Mouse (Mus musculus): Measurements from ENCODE around the gene Susd1.

The Susd1 gene

DNA sequence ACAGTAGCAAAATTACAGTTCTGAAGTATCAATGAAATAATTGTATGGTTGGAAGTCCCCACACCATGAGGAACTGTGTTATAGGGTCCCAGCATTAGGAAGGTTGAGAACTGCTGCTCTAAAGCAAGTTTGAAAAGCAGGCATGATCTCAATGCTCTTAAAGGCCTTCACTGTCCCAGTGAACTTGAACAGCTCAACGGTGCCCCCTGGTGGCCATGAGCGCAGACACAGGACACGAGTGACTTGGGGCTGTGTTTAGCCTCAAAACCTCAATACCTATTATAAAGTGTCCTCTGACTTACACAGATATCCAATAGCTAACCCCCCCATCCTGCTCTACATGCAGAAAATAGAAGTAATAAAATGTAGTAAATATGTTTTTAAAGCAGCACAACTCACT lies 97.7 kb downstream of the Susd1 start:
- DNase-seq (ENCODE audit: low read depth) = peak; percentile 86

DNA sequence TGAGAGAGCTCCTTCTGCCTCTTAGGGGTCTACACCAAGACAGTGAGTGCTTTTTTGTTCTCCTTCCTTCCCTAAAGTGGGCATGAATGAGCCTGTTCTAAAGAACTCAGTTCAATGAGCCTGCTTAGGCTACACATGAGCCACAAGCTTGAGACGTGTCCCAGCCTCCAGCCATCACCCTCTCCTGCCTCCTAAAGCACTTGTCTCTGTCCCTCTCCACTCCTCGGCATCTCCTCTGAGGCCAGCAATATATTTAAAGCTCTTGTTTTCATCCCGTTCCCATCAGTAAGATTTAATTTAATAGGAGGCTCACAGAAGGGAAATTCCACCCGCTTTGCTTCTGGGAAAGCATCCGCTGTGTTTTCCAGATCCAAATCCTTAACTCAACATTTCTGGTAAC lies 98.4 kb downstream of the Susd1 start:
- no peak for DNase-seq (ENCODE audit: low read depth)

DNA sequence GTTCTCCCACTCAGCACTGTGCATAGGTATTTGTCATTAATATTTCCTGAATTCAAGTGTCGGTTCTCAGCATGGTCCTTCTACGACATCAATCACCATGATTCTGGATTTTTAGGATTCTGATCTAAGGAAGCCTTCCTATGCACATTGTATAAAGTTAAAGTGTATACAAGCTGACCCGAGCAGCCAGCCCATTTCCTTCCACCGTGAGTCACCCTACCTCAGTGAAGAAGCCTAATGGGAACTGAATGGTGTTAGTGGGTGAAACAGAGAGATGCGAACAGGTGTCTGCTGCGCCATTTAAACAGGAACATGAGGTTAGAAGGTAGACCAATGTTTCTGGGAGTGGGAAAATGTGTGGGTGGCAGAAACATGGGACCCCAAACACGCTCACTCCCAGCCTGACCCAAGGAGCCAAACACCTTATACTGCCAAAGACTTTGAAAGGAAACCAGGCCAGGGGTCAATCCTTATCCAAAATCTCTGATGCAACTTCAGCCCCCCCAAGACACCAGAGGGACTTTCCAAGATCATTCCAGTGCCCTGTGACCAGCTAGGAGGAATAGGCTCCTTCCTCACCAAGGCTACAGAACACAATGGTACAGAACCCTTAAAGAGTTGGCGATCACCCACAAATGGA lies 99.4 kb downstream of the Susd1 start:
- peak; percentile 52 for DNase-seq (ENCODE audit: low read depth)

DNA sequence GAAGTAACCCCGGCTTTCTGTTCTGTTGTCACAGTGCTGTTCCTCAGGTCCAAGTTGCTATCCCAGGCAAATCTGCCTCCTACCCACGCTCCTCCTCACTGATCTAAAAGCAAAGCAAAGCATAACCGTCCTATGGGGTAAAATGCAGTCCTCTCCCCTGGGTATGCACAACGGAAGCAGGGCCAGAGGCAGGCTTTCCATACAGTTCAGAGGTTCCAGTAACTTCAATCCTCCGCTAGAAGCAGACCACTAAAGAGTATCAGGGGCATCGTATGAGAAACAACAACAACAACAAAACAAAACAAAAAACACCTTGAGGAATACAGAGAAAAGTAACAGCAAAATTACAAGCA lies 100.9 kb downstream of the Susd1 start:
- no peak for DNase-seq (ENCODE audit: low read depth)

DNA sequence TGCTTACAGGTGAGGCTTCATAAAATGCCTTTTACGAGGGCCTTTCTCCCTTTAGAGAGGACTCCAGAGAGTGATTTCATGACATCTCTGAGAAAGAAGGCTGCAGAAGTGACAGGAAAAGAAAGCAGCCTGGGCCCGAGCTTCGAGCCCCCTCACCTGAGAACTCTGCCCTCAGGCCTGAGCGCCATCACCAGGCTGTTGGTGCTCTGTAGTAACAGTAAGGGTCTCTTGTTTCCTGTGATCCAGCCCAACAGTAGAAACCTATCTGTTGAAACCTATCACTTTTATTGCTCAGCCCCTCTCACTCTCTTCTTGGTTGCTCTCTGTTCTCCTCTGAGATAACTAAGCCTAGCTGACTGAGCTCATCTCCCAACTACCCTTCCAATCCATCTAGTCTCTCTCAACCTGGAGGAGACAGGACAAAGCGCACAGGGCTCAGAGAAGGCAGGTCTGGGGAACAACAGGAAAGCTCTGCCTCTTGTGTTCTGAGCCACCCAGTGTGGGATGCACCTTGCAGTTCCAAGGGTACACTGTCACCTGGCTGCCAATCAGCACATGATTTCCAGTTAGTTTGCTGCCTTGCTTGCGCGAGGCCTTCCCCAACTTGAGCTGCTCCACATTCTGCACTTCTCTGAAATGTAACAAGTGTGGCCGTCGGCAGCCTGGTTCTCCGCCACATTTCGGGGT lies 101.4 kb downstream of the Susd1 start:
- no peak for DNase-seq (ENCODE audit: low read depth)

DNA sequence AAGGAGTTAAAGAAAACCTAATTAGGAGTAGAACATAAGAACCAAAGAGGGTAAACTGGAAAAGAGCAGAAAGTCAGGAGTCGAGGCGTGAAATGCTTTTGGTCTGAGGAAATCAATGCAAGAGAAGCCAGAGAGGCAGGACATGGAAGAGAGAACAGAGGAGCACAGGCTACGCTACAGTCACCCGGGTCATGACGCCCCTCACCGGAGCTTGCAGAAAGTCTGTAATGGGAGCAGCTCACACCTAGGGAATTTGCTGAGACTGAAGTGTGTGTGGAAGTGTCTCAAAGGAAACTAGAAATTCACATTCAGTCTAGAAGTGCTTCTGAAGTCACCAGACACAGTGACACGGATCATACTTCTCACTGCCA lies 102.0 kb downstream of the Susd1 start:
- no peak for DNase-seq (ENCODE audit: low read depth)

DNA sequence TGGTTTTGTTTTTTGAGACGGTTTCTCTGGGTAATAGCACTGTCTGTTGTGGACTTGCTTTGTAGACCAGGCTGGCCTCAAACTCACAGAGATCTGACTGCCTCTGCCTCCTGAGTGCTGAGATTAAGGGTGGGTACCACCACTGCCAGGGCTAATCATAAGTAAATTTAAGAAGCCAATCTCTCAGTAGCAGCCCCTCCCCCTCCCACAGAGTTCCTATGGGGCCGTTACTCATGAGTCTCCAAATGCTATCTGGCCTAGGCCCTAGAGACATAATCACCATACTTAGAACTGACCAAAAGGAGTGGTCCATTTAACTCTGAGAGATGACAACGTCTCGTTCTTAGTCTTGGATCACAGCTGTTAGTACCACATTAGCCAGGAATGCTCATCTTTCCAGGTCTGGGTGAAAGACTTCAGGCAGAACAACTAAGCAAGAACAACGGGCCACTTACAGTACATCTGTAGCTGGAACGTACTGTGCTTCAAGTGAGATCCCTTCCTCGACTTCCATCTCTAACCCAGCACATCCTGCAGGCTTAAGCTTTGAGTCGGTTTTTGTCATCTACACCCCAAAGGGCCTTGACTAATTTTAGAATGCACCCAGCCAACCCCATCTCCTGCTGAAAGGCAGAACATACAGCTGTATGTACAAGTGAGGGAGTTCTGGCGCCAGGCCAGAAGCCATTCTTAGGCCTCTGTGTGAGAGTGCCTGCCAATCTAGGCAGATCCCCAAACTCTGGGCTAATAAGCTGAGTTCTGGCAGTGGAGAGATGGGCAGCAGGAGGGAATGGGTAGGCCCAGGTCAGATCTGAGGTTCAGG lies 102.6 kb downstream of the Susd1 start:
- peak; percentile 26 for DNase-seq (ENCODE audit: low read depth)

DNA sequence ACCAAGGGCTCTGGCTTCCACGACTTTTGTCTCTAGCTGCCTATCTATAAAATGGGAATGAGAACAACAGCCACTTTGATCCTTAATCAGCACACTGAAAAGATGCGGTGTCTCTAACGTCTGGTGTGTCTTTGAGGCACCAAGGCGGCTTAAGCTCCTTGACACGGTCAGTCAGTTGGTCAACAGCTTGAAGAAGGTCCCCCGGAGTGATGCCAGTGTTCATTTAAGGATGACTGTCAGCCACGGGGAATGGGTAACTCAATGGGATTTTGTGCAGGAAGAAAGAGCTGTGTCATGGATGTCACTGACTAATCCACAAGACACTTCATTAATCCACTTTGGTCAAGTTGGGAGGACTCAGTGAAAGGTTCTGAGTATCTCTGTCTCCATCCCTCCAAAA lies 103.3 kb downstream of the Susd1 start:
- DNase-seq (ENCODE audit: low read depth) = no peak

DNA sequence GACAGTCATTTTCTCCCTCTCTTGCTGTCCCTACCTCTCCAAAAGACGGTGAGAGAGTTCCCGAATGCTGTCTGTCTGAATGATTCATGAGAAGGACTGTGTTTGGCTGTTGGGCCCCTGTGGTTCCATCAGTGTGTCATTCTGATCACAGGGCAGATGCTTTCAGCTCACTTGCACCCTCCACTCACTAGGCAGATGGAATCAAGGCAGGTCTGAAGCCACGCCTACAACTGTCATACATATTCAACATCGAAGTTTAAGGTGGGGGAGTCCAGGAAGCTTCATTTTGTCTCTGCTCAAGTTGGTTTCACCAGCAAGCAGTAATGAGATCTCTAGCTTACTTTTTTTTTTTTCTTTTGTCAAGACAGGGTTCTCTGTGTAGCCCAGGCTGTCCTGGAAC lies 104.2 kb downstream of the Susd1 start:
- DNase-seq (ENCODE audit: low read depth) = no peak

DNA sequence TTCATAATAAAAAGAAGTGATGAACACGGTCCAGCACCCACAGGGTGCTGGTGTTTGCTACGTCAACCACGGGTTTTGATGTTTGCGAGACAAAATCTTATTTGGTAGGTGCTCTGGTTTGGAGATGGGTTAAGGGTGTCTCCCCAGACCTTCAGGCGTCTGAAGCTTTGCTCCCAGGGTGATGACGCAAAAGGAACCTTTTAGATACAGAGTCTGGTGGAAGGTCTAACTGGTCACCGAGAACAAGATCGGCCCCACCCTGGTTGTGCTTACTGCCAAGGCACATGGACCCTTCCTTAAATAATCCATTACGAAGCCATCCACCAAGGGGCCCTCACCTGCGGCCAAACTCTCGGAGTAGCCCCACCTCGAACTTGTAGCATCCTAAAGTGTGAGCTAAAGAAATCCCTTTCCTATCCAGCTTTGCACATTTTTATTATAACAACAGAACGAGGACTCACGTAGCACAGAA lies 105.0 kb downstream of the Susd1 start:
- no peak for DNase-seq (ENCODE audit: low read depth)

DNA sequence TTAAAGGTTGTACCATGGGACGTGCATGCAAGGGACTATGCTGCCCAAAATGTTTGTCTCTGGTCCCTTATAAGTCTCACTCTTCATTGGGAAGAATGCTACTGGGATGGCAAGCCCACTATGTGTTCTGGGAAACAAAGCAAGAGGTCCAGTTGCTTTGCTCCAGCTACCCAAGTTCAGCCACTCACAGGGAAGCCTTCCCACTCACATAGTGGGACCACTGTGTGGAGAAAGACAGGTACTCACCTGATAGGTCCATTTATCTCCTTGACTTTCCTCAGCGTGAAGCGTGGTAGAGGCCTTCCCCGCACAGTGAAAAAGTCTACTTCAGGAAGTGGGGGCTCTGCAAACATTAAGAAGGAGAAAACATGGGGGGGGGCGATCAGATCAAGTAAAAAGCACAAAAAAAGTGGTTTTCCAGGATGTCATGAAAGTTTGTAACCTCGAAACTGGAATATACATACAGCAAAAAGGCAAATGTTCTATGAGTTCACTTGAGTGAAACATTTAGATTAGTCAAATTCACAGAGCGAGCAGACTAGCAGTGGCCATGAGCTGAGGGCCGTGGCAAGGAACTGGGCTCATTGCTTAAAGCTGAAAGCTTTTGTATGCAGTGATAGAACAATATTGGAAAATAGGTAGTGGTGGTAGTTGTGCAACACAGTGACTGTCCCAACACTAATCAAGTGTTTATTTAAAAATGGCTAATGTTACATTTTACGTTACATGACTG lies 105.6 kb downstream of the Susd1 start:
- peak; percentile 23 for DNase-seq (ENCODE audit: low read depth)

DNA sequence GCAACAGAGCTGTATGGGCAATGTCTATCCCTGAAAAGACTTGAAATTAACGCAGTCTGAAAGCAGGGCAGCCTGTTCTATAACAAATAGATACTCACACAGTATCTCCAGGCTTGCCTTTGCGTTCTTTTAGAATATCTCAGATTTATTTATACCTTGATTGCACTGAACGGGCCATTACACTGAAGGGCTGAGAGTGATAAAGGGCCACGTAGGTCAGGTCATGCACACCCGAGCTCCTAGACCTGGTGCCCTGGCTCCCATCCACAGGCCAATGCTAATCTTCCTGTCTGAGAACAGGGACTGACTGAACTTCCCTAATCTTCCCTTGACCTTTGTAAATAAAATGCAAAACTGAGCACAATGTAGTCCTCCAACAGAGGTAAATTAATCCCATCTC lies 106.3 kb downstream of the Susd1 start:
- DNase-seq (ENCODE audit: low read depth) = no peak

DNA sequence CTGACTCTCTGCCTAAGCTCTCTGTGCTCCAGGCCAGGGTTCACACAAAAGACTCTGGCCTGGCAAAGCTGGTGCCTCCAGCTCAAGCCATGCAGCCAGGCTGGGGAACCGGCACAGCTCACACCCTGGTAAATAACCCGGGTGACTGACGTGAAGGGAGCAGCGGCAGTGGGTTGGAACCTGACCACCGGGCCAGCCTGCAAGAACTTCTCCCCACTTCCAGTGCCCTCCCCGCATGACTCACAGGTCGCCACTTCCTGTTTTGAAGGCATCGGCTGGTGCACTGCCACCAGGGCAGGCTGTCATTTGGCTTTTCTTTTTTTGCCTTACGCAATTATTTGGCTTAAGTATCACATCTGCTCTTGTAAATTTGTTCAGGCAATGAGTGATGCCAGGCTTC lies 106.8 kb downstream of the Susd1 start:
- DNase-seq (ENCODE audit: low read depth) = peak; percentile 99

DNA sequence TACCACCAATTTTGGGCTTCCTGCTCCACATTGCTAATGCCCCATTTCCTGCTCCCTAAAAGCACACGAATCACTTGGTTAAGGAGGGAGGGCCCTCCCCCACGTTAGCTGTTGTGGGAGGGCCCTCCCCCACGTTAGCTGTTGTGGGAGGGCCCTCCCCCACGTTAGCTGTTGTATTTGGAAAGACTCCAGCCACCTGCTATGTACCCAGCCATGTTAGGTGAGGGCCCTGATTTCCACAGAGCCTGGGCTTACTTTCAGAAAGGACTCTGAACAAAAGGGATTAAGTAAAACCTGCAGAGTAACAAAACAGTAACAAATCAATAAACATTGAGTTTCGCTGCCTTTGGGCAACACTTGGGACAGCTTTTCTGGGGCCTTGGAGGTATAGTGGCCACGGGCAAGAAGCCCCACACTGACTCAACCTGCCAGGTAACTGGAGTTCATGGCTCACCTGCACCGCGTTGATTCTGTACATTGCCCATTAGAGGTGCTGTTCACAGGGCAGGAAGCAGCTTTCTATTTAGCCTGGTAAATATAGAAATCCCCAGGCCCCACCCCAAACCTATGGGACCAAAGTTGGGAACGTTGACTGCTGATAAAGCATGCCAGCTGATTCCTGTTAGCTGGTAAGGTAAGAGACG lies 107.3 kb downstream of the Susd1 start:
- peak; percentile 75 for DNase-seq (ENCODE audit: low read depth)

DNA sequence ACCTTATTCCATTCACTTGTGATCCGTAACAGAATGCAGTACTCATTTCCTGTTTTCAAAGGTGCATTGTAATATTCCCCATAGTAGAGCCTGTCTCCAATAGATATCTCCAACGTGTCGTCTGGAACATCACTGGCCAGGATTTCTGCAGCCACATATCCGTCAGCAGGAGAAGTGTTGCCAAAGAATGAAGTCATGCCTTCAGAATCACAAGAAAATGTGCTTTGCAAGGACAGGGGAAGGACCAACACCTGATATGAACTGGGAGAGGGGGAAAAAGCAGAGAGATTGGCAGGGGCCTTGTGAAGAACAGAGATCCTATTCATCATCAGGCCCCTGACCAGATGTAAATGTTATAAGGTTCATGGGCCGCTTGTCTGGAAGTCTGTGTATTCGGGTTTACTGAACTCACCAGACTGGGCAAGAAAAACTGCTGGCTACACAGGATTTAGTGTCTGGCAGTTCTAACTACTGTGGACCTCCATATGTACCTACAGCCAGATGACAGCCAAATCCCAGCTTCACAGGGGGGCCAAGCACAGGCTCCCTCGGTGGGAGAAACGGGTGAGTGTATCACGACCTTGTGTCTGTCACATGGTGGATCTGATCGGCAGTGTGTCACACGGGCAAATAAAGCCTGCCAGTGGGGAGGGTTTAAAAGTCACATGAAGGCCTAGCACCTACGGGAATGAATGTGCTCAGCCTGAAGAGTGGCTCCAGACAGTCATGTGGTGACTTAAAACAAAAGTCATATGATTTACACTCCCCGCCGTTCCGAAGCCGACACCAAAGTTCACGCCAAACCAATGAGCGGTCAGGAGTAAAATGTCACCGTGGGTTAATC lies 108.8 kb downstream of the Susd1 start:
- DNase-seq (ENCODE audit: low read depth) = no peak

DNA sequence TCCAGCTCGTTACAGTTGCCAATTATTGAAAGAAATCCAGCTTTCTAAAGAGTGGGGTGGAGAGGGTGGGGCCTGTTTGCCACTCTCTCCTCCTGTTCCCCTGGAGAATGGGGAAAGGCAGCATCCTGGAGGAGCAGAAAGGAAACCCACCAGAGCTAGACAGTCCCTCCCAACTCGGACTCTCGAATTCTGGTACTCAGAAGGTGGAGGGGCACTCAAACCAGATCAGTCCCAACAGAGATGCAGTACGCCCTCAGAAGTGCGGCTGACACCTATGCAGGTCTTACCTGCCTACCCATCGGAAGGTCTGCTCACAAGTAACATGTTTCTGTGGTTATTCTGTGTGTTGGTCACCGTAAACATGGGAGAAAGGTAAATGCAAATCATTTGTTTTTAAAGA lies 109.6 kb downstream of the Susd1 start:
- no peak for DNase-seq (ENCODE audit: low read depth)

DNA sequence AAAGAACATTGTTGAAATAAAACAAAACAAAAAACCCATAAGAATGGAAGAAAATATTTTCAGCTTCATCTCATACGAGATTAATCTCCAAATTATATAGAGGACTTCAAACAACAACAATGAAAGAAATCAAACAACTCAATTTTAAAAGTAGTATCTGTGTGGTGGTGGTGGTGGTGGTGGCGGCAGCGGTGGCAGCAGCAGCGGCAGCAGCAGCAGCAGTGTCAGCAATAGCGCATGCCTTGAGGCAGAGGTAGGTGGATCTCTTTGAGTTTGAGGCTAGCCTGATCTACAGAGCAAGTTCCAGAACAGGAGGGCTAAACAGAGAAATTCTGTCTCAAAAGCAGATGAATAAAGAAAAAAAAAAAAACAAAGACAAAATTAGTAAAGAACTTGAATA lies 110.4 kb downstream of the Susd1 start:
- no peak for DNase-seq (ENCODE audit: low read depth)

DNA sequence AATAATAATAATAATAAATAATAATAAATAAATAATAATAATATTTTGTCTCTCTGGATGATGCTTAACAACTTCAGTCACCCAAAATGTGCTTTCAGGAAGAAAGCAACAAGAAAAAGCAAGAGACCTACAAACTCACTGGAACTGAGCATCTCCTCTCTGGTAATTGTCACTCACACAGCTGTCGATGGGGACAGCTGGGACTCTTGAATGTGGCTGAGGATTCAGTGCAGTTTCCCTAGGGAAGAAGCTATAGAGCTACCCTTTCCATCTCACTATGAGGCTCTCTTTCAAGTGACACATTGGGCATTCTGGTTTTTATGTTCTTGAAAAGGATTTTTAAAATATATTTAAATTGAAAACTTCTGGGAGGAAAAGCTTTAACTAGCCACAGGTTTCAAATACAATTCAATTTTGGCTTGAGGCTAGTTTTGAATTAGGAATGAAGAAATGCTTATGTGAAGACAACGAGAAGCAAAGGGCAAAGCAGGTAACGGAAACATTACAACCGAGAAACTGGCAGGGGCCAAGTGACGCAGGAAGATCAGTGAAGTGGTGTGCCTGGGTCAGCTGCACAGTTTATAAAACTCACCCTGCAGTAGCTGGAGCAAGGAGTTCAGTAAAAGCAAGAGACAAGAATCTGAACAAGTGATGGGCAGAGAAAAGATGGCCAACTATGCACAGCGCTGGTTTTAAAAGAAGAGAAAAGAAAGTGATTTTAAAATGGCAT lies 112.2 kb downstream of the Susd1 start:
- DNase-seq (ENCODE audit: low read depth) = no peak

DNA sequence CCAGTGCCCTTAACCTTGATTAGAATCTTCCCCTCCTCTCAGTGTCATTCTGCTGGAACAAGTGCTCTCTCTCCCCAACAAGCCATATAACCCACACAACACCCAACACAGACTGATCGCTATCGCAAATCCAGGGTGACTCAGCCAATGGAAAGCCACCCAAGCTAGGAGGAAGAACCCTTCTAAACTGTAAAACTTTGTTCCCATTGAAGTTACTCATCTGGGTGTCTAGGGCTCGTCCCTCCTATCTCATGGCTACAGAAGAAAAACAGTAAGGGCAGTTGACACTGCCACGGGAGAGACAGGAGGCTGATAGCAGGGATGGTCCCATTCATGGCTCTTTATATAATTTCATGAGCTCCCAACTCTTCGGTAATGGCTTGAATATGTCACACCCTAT lies 114.1 kb downstream of the Susd1 start:
- peak; percentile 60 for DNase-seq (ENCODE audit: low read depth)

DNA sequence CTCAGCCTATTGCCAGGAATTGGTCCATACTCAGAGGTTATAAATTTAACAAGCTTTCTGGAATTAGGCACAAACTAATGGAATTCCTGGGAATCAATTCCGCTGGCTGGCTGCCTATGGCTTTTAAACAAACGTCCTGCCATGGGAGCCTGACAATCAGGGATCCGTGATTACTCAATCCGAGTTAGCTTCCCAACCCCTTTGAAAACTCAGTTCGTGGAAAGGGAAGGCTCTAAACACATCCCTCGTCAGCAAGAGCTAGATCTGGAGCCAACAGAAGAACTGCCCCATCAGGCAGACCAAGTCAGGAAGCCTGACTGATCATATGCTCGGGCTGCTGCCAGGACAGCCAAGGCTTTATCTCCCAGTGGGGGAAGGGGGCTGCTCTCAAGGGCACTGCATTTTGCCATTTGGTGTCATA lies 115.2 kb downstream of the Susd1 start:
- no peak for DNase-seq (ENCODE audit: low read depth)
